Mouse (Mus musculus) frontal cortex, adult 2 months (tissue): ENCODE results near the gene Cbx3. TPM values are rescaled to one million over a fixed set of nuclear protein-coding genes. Genes with fewer than 3 reads are reported as not detected.

Experiments
- DNase-seq, 2 experiments: peaks; one replicate each; pipeline ENCODE4 v3.0.0; 2022; ENCODE audit warnings: low spot score in 1 of 2; ENCODE audit errors: extremely low spot score in 1 of 2
- polyA plus RNA-seq: library from polyadenylated mRNA; depleted of rRNA; stranded (reverse); fragments of >200 nt; gene quantifications from 2 replicates; pipeline ENCODE4 v1.2.3, GENCODE M21; 2012; rRNA removed

Cbx3 gene
- polyA plus RNA-seq, 1 experiment, result 116 TPM

DNA sequence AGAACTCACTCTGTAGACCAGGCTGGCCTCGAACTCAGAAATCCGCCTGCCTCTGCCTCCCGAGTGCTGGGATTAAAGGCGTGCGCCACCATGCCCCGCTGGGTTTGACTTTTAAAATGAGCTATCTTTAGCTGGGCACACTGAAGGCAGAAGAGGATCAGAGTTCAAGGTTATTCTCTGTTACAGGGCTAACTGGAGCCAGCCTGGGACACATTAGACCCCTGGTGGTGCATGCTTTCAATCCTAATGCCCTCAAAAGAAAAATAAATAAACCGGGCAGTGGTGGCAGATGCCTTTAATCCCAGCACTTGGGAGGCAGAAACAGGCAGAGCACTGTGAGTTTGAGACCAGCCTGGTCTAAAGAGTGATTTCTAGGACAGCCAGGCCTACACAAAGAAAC lies 44.7 kb downstream of the Cbx3 start:
- DNase-seq, result no peak

DNA sequence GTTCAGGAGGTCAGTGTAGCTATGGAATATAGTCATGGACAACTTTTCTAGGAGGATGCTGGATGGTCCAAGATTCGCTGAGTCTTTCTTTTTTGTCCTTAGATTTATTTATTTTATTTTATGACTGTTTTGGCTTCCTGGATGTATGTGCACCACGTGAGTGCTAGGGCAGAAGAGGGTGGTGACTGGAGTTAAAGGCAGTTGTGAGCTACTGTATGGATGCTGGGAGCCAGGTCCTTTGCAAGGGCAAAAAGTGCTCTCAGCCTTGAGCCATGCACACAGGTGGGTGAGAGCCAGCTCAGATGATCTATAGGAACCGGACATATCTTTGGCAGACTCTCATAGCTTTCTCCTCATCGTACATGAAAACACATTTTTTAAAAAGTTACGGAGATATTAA lies 53.1 kb downstream of the Cbx3 start:
- no peak for DNase-seq

DNA sequence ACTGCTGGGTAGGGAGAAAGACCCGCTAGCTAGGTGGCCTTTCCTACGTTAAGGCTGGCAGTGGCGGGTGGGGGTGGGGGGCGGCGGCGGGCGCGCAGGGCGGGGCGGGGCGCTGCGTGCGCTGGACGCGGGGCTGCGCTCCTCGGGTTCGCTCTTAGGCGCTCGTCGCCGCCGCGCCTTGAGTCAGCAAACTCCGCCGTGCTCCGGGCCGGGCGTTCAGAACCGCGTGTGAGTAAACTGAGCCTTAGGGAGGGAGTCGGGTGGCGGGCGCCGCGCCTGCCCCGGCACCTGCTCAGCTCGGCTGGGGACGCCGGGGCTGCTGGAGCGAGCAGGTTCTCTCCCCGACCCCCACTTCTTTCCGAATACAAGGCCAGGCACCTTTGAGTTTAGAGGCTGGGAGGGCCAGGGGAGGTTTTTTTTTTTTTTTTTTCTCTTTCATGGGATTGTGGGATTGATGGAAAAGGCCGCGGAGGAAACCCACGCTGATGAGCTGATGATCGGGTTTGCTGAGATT lies 53.7 kb downstream of the Cbx3 start, which contains the start of gene Snx10:
Snx10 (plus strand) TSS at position 95 of the 514 bp plus-strand sequence.
- peak in 1 of 2 experiments; percentile 68 for DNase-seq

DNA sequence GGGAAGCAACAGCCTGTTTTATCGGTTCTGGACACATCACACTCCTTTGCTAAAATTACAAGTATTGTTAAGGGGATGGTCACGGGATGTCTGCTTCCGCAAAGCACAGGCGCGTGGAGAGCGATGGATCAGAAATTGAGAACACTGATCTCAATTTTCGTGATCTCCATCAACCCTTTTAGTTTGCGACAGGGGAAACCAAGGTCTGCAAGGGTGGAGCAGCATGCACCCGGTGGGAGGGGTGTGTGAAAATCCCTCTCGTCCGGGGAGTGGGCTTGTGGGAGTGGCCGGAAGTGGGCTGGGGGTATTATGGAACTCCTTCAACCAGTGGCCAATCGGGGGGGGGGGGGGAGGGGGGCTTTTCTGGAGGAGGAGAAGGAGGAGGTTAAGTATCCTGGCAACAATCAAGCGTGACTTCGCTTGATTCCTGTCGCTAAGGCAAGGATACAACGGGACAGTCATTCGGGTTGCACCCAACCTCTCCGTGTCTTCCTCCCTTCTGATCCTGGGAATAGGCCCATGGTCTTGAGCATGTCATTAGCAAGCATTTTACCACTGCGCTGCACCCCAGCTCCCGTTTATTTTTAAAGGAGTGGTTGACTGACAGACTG lies 54.3 kb downstream of the Cbx3 start:
- DNase-seq, result peak in 1 of 2 experiments; percentile 35

DNA sequence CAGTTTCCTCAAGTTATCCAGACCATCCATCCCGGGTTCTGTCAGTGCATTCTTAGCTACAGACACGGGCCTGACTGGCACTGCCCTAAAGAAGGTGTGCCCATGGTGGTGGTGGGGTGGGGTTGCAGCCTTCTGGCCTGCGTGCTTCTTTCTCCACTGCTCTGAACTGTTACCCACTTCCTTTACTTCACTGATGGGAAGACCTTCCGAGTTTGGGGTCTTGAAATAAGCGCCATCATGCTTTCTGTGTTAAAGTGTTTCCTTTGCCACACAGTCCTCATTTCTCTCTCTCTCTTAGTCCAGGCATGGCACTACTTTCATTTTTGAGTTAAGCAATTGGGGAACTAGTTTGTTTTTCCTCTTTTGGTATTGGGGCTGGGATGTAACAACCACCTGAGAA lies 54.8 kb downstream of the Cbx3 start:
- DNase-seq, result no peak

DNA sequence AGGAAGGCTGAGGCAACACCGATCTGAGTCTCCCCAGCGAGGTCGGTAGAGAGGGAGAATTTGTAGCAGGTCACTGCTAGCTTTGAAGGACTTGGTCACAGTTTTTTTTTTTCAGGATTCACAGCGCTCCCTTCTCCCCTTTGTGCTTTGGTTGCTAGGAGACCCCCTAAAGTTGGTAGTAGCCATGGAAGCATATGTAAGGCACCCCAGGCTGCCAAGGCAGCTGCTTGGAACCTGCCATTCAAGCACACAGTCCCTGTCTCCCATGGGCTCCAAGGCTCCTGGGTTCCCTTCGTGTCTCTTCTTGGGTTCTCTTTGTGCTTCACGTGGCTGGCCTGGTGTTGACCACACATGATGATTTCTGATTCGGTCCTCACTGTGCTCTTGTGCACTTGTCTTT lies 59.3 kb downstream of the Cbx3 start:
- DNase-seq, result no peak

Other genes with a start within 250 kb of the Cbx3 start
- gene Nfe2l3, start 37.7 kb upstream of the Cbx3 start, polyA plus RNA-seq, result 2.4 and 3.1 TPM in 2 replicates
- gene Hnrnpa2b1, start 466 bp upstream of the Cbx3 start, polyA plus RNA-seq, result 774 and 875 TPM in 2 replicates
- 56.0 and 73.2 TPM in 2 replicates for gene Snx10, start 53.5 kb downstream of the Cbx3 start, polyA plus RNA-seq